Mouse (Mus musculus) forebrain, embryonic 12.5 days (tissue): ENCODE measurements around the gene Tbc1d1. TPM values are rescaled to one million over a fixed set of nuclear protein-coding genes. Genes with fewer than 3 reads are reported as not detected.
A peak's percentile ranks its signal among the peaks of the same experiment; 100 is the strongest.

Experiments used
- ATAC-seq: fragments of 200-750 bp; cut with Nextera tagmentation; 2 replicates; pipeline ENCODE4 v1.8.0; 2017; ENCODE audit warnings: moderate TSS enrichment; ENCODE audit not compliant: low FRiP score
- H3K27ac ChIP-seq: fragments of 300-500 bp; sonication (generic); 2 replicates; pipeline ENCODE4 v1.5.1; 2016; ENCODE audit warnings: mild to moderate bottlenecking
- H3K27me3 ChIP-seq: fragments of 300-500 bp; sonication (generic); 2 replicates; pipeline ENCODE4 v1.6.1; 2016; ENCODE audit warnings: mild to moderate bottlenecking
- H3K36me3 ChIP-seq: fragments of 300-500 bp; sonication (generic); replicated peaks from 2 replicates; pipeline ENCODE4 v1.6.1; 2016; ENCODE audit warnings: mild to moderate bottlenecking
- H3K4me1 ChIP-seq: fragments of 300-500 bp; sonication (generic); 2 replicates; pipeline ENCODE4 v1.6.1; 2016
- H3K4me2 ChIP-seq: fragments of 300-500 bp; sonication (generic); 2 replicates; pipeline ENCODE4 v1.6.1; 2016; ENCODE audit warnings: mild to moderate bottlenecking, moderate library complexity
- H3K4me3 ChIP-seq: fragments of 300-500 bp; sonication (generic); replicated peaks from 2 replicates; pipeline ENCODE4 v1.5.1; 2016; ENCODE audit warnings: mild to moderate bottlenecking
- H3K9ac ChIP-seq: fragments of 300-500 bp; sonication (generic); 2 replicates; pipeline ENCODE4 v1.6.1; 2016; ENCODE audit warnings: mild to moderate bottlenecking
- H3K9me3 ChIP-seq: fragments of 300-500 bp; sonication (generic); 2 replicates; pipeline ENCODE4 v1.6.1; 2016
- WGBS: fragments of 180-500 bp; shearing (Covaris S2); methylation state at CpG from one replicate; pipeline ENCODE4 v1.1.7; 2016; 5-methylcytosine and 5-hydroxymethylcytosine counted together
- polyA plus RNA-seq: library from polyadenylated mRNA; unstranded; fragments of >200 nt; fragmentation: Nextera tagmentation; extraction: Ambion mirVana; gene quantifications from 2 replicates; pipeline ENCODE4 v1.2.1, GENCODE M21; 2016

Gene Tbc1d1
- polyA plus RNA-seq, 1 experiment from 2014 or later = 25.3 TPM

GRCm38 (mm10) chr5:64277646-64278191 lies 121.6 kb downstream of the Tbc1d1 start:
- 90% methylated on average over 7 of the region's 7 CpGs for WGBS
- Histone ChIP-seq H3K27me3 (no peaks in the 10 kb centered on the region), H3K9me3 (no peaks in the 10 kb centered on the region), H3K4me2 (no peak overlapping the region), H3K27ac (no peak overlapping the region), H3K4me1 (no peaks in the 10 kb centered on the region), H3K36me3 (peaks cover 28% of the 10 kb centered on the region), H3K4me3 (no peak overlapping the region), H3K9ac (no peak overlapping the region)
- ATAC-seq = no peak

DNA sequence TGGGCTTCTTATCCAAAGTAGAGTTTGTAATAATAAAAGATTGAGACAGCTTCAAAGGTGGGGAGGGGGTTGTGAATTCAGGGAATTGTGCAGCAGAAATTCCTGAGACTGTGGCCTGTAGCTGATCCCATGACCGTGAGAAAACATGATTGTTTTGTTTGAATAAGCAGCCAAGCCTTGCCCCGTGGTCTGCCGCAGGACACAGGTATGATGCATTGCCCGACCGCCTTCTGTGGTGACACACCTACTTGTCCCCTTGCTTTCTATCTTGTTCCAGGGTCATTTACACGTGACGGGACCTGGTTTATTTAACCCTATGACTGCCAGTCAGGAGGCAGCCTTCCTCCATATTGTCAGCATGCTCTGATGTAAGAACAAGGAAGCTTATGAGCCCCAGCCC lies 123.6 kb downstream of the Tbc1d1 start:
- ATAC-seq = no peak
- H3K27ac ChIP-seq = no peak overlapping the region
- no peaks in the 10 kb centered on the region for H3K4me1 ChIP-seq
- H3K9me3 ChIP-seq = no peaks in the 10 kb centered on the region
- H3K4me2 ChIP-seq = no peak overlapping the region
- no peak overlapping the region for H3K9ac ChIP-seq
- no peak overlapping the region for H3K4me3 ChIP-seq
- H3K36me3 ChIP-seq = peaks cover 43% of the 10 kb centered on the region
- H3K27me3 ChIP-seq = no peaks in the 10 kb centered on the region
- 66% methylated on average over 7 of the region's 7 CpGs for WGBS

GRCm38 (mm10) chr5:64280191-64280590 lies 124.1 kb downstream of the Tbc1d1 start:
- no peaks in the 10 kb centered on the region for H3K27me3 ChIP-seq
- no peaks in the 10 kb centered on the region for H3K4me1 ChIP-seq
- no peaks in the 10 kb centered on the region for H3K9me3 ChIP-seq
- no peak for ATAC-seq
- H3K4me3 ChIP-seq = no peak overlapping the region
- H3K4me2 ChIP-seq = no peak overlapping the region
- H3K27ac ChIP-seq = no peak overlapping the region
- no peak overlapping the region for H3K9ac ChIP-seq
- 94% methylated on average over 8 of the region's 8 CpGs for WGBS
- H3K36me3 ChIP-seq = peaks cover 43% of the 10 kb centered on the region

- no peaks in the 10 kb centered on the region for H3K4me1 ChIP-seq
- 76% methylated on average over 4 of the region's 4 CpGs for WGBS
- no peak overlapping the region for H3K9ac ChIP-seq
- no peak overlapping the region for H3K4me3 ChIP-seq
- no peak for ATAC-seq
- H3K27me3 ChIP-seq = no peaks in the 10 kb centered on the region
- no peak overlapping the region for H3K4me2 ChIP-seq
- H3K9me3 ChIP-seq = no peaks in the 10 kb centered on the region
- H3K27ac ChIP-seq = no peak overlapping the region
- peaks cover 44% of the 10 kb centered on the region for H3K36me3 ChIP-seq
Observed at GRCm38 (mm10) chr5:64280613-64281012, 124.5 kb downstream of the Tbc1d1 start.

GRCm38 (mm10) chr5:64281674-64282073 lies 125.6 kb downstream of the Tbc1d1 start:
- H3K9me3 ChIP-seq = no peaks in the 10 kb centered on the region
- H3K36me3 ChIP-seq = peaks cover 54% of the 10 kb centered on the region
- WGBS = 93% methylated on average over 7 of the region's 7 CpGs
- no peak overlapping the region for H3K4me3 ChIP-seq
- no peak overlapping the region for H3K9ac ChIP-seq
- H3K4me2 ChIP-seq = no peak overlapping the region
- ATAC-seq = no peak
- no peaks in the 10 kb centered on the region for H3K4me1 ChIP-seq
- H3K27me3 ChIP-seq = no peaks in the 10 kb centered on the region
- no peak overlapping the region for H3K27ac ChIP-seq

GRCm38 (mm10) chr5:64282594-64282993 lies 126.5 kb downstream of the Tbc1d1 start:
- H3K4me2 ChIP-seq = no peak overlapping the region
- no peak overlapping the region for H3K9ac ChIP-seq
- H3K27me3 ChIP-seq = no peaks in the 10 kb centered on the region
- 76% methylated on average over 4 of the region's 4 CpGs for WGBS
- ATAC-seq = no peak
- H3K27ac ChIP-seq = no peak overlapping the region
- H3K4me1 ChIP-seq = no peaks in the 10 kb centered on the region
- H3K9me3 ChIP-seq = no peaks in the 10 kb centered on the region
- H3K36me3 ChIP-seq = peaks cover 61% of the 10 kb centered on the region
- H3K4me3 ChIP-seq = no peak overlapping the region

- 86% methylated on average over 4 of the region's 4 CpGs for WGBS
- Histone ChIP-seq H3K4me1 (no peaks in the 10 kb centered on the region), H3K27ac (no peak overlapping the region), H3K27me3 (no peaks in the 10 kb centered on the region), H3K36me3 (peaks cover 46% of the 10 kb centered on the region), H3K4me2 (no peak overlapping the region), H3K9ac (no peak overlapping the region), H3K9me3 (no peaks in the 10 kb centered on the region), H3K4me3 (no peak overlapping the region)
- no peak for ATAC-seq
Observed at GRCm38 (mm10) chr5:64285289-64285688, 129.2 kb downstream of the Tbc1d1 start.

DNA sequence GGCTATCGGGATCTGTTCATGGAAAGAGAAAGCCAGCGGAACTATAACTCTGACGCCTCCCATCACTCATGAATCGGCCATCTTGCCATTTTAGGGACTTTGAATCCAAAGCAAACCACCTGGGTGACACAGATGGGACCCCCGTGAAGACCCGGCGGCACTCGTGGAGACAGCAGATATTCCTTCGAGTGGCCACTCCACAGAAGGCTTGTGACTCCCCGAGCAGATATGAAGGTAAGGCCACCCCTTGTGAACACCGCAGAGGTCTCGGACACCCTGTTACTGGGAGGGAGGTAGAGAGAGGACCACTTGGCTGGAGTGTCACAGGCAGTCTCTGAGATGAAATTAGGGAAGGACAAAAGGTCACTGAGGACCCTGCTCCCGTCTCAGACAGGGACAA lies 129.7 kb downstream of the Tbc1d1 start:
- no peak for ATAC-seq
- no peaks in the 10 kb centered on the region for H3K9me3 ChIP-seq
- no peak overlapping the region for H3K9ac ChIP-seq
- H3K27ac ChIP-seq = no peak overlapping the region
- no peak overlapping the region for H3K4me2 ChIP-seq
- no peaks in the 10 kb centered on the region for H3K27me3 ChIP-seq
- WGBS = 93% methylated on average over 13 of the region's 13 CpGs
- H3K4me3 ChIP-seq = no peak overlapping the region
- peaks cover 44% of the 10 kb centered on the region for H3K36me3 ChIP-seq
- H3K4me1 ChIP-seq = no peaks in the 10 kb centered on the region

DNA sequence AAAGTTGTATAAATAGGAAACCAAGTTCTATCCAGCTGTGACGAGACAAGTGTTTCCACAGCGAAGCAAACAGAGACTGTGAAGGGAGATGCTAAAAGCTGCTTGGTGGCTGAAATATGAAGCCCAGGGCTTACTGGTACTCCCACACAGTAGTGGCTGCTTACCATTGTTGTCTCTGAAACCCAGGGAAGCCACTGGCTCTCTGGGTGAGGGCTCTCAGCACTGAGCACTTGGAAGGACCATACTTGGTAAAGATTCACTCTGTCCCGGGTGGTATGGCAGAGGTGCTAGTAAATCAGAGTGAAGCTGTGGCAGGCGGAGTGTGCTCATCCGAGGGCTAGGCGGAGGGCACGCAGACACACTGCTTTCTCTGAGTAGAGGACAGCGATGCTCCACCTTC lies 131.2 kb downstream of the Tbc1d1 start:
- 91% methylated on average over 8 of the region's 8 CpGs for WGBS
- no peak overlapping the region for H3K27ac ChIP-seq
- no peak overlapping the region for H3K4me2 ChIP-seq
- H3K9me3 ChIP-seq = no peaks in the 10 kb centered on the region
- no peak overlapping the region for H3K4me3 ChIP-seq
- H3K9ac ChIP-seq = no peak overlapping the region
- no peaks in the 10 kb centered on the region for H3K27me3 ChIP-seq
- H3K4me1 ChIP-seq = no peaks in the 10 kb centered on the region
- peaks cover 37% of the 10 kb centered on the region for H3K36me3 ChIP-seq
- no peak for ATAC-seq

DNA sequence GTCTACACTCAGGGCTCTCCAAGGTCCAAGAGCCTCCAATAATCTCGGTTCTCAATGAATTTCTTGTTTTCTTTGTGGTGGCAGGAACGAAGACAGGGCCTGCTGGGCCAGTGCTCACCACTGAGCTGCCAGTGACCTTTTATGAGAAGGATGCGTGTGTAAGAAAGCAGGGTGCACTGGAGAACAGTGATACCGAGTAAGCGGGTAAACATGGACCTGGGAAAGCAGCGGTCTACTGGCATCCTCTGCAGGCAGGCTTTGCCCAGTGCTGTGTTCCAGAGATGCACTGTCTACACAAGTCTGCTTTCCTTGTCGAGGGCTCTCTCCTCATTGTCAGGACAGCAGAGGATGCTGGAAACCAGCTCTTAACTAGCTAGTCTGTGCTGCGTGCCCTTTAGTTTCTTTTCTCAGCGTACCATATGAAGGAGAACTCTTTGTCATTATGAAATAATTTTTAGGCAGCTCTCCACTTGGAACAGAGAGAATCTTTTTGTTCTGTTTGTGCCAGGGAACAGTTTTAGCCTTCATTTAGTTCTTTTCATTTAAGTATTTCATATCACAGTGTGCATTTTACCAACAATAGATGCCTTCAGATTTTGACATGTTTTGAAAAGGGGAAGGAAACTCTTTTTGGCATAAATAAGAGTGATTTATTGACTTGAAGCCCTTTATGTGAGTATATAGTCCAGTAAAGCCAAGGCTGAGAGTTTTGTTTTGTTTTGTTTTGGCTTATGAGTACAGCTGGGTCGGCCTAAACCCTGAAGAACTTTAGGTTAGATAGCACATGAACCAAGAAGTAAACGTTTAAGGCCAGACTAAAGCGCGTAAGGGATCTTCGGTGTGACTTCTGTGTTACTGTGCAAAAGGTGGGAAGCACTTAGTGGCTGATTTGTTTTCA lies 132.2 kb downstream of the Tbc1d1 start:
- Histone ChIP-seq H3K27ac (no peak overlapping the region), H3K4me1 (no peaks in the 10 kb centered on the region), H3K27me3 (no peaks in the 10 kb centered on the region), H3K4me3 (no peak overlapping the region), H3K9ac (no peak overlapping the region), H3K36me3 (peaks cover 28% of the 10 kb centered on the region), H3K4me2 (no peak overlapping the region), H3K9me3 (no peaks in the 10 kb centered on the region)
- WGBS = 89% methylated on average over 14 of the region's 14 CpGs
- ATAC-seq = no peak

DNA sequence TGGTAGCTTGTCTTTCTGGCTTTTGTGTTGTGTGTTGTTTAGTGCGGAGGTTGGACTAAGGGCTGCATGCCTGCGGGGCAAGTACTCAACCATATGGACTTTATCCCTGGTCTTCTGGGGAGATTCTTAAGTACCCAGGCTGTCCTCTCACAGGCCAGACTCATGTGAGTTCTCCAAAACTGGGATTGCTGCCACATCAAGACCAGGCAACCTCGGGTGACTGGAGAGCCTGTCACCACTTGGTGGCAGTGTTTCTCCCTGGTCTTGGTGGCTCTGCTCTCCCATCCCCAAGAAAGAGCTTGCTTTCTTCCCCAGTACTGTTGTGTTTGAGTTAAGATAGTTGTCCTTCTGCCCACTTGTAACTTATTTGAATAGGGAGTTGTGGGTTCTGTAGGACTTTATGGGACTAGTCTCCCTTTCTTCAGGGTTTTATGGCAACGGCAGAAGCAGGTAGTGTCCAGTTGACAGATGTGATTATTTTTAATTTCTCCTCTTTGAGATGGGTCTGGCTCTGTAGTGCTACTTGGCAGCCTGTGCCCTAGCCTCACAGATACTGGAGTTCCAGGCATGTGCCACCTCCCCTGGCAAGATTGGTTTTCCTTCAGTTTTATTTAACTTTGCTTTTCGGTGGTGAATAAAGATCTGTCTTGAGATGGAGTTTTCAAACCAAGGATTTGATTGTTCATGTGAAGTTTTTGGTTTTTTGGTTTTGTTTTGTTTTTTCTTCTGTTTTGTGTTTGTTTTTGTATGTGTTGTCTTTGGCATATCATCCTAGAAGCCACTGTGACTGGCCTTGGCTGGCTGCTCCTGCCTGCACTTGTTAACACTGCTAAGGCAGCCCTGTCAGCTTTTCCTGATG lies 133.3 kb downstream of the Tbc1d1 start:
- H3K27ac ChIP-seq = no peak overlapping the region
- 63% methylated on average over 5 of the region's 5 CpGs for WGBS
- H3K4me1 ChIP-seq = no peaks in the 10 kb centered on the region
- ATAC-seq = peak; percentile 80; the same call in 1 of the 2 replicates
- H3K9me3 ChIP-seq = no peaks in the 10 kb centered on the region
- H3K4me2 ChIP-seq = no peak overlapping the region
- peaks cover 28% of the 10 kb centered on the region for H3K36me3 ChIP-seq
- no peaks in the 10 kb centered on the region for H3K27me3 ChIP-seq
- H3K4me3 ChIP-seq = no peak overlapping the region
- H3K9ac ChIP-seq = no peak overlapping the region

DNA sequence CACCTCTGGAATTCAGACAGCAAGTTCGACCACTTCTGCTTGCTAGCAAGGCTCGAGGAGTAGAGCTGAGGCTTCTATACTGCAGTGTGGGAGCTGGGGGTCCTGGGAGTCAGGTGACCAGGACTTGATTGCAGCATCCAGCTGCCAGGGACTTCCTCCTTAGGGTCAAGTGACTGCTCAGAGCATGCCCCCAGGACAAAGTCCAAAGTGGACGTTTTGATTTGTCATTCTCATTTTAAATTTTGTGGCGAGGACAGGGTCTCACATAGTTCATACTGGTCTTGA lies 133.9 kb downstream of the Tbc1d1 start:
- 75% methylated on average over 4 of the region's 4 CpGs for WGBS
- no peak overlapping the region for H3K4me3 ChIP-seq
- no peak overlapping the region for H3K27ac ChIP-seq
- no peaks in the 10 kb centered on the region for H3K27me3 ChIP-seq
- H3K9ac ChIP-seq = no peak overlapping the region
- no peaks in the 10 kb centered on the region for H3K9me3 ChIP-seq
- no peak overlapping the region for H3K4me2 ChIP-seq
- ATAC-seq = no peak
- H3K4me1 ChIP-seq = no peaks in the 10 kb centered on the region
- H3K36me3 ChIP-seq = peaks cover 33% of the 10 kb centered on the region
